Mouse (Mus musculus): ENCODE measurements around the gene Sez6. TPM values are rescaled to one million over a fixed set of nuclear protein-coding genes. Genes with fewer than 3 reads are reported as not detected.

Sez6 gene
- total RNA-seq, 2 experiments from 2014 or later, result 127 to 157 TPM

DNA sequence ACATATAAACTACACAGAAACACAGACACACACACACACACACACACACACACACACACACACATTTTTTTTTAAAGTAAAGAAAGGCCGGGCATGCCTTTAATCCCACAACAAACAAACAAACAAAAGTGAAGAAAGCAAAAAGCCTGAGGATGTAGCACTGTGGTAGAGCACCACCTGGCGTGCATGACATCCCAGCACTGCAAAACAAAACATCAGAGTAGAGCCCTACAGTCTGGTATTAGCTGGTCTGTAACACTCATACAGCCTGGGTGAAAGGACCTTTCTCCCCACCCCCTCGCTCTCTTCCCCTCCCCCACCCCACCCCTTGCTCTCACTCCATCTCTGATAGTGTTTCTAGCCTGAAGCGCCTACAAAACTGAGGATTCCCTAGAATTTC, 45.3 kb downstream of the Sez6 start:
- TF ChIP-seq CTCF (IDR thresholded peaks at IDR 0.05), result no peak; the same call in 1 of the 2 replicates
- intact Hi-C loops (cut with DNase I), result no loop called here

DNA sequence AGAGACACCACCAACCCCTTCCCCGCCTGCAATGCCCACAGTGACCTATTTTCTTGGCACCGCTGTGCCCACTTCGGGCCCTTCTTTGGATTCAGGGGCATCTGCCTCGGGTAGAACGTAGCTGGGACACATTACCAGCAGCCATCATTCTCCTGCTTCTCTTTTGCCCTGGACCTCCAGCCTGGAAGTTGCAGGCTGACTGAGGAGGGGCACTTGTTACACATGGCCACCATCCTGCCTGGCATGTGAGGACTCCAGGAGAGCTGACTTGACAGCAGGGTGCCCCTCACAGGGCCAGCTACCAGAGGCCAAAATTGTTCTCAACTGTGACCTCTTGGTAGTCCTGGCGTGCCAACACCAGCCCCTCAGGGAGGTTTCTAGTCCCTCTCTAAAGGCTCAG, 47.6 kb downstream of the Sez6 start:
- H3K4me3 ChIP-seq, result no peak overlapping the region
- TF ChIP-seq CTCF (IDR thresholded peaks at IDR 0.05), result no peak
- H3K27ac ChIP-seq, result no peak overlapping the region
- peak in 1 of 2 experiments; percentile 7 for DNase-seq (ENCODE audit: extremely low spot score in 1 of 2, low spot score in 2 of 2)
- intact Hi-C loops (cut with DNase I), result no loop called here

More for the DNA sequence above, 45.3 kb downstream of the Sez6 start:
- Histone ChIP-seq H3K4me3 (no peak overlapping the region), H3K27ac (no peak overlapping the region)
- no peak for DNase-seq (ENCODE audit: extremely low spot score in 1 of 2, low spot score in 2 of 2)

DNA sequence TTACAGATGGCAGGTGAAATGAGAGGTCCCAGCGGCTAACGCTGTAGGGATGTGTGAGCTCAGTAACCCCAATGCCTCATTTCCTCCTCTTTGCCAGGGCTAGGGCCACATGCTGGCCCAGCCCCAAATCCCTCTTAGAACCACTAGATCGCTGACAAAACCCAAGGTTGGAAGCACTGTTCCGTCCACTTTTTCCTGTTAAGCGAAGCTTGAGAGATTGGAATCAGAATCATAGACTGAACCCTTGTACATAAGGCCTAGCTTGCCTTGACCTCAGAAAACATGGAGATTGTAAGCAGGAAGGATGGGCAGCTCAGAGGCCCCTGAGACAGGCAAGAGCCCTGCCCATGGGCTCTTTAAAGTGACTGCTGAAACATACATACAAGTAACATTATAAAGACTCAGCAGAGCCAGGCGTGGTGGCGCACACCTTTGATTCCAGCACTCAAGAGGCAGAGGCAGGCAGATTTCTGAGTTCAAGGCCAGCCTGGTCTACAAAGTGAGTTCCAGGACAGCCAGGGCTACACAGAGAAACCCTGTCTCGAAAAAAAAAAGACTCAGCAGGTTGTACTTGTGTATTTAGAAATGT, 48.7 kb downstream of the Sez6 start:
- intact Hi-C loops (cut with DNase I), result no loop called here
- H3K4me3 ChIP-seq, result no peak overlapping the region
- no peak overlapping the region for H3K27ac ChIP-seq
- DNase-seq (ENCODE audit: extremely low spot score in 1 of 2, low spot score in 2 of 2), result peak in 1 of 2 experiments; percentile 9
- TF ChIP-seq CTCF (IDR thresholded peaks at IDR 0.05), result no peak

DNA sequence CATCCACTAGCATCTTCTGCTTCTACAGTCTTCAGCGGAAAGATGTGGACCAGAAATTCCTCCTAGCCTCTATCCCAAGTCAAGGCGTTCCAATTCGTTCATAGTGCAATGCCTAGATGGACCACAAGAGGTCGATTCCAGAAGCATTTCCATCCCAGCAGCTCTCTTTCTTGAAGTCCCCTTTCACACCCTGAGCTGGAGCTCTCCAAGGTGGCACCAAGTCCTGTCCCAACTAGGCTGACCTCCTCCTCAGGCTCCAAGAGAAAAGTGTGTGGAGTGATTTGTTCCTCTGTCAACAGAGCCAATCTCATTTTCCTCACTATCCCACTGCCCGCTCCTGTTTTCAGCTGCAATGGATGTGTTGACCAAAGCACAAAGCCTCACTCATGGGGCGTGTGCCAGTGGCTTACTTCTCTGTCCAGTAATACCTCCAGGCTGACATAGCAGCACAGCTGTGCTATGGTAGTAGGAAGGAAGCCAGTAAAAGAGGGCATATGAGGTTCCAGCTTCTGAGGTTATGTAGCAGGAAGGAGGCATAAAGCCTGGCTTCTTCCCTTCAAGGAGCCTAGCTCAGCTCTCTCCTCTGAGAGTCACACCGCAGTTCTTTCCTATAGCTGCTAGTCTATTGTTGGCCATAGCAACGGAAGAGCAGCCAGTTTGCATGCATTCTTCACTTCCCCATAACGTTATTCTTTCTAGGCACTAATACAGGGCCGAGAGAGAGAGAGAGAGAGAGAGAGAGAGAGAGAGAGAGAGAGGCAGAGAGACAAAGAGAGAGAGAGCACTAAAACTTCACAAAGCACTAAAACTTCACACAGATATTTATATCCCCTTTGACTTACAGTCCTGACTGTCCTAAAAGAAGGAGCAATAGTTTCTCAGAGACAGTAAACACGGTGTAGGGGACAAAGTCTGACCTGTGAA, 49.9 kb downstream of the Sez6 start:
- intact Hi-C loops (cut with DNase I), result loop anchor here (10.0 kb wide), 1 partner anchor 486 kb away; the partner anchor contains the start of gene Git1
- peak overlapping the region; percentile 78 for H3K27ac ChIP-seq
- H3K4me3 ChIP-seq, result no peak overlapping the region; the same call in 1 of the 2 replicates
- TF ChIP-seq CTCF (IDR thresholded peaks at IDR 0.05), result peak; percentile 73
- peak in 1 of 2 experiments; percentile 48 for DNase-seq (ENCODE audit: extremely low spot score in 1 of 2, low spot score in 2 of 2)

DNA sequence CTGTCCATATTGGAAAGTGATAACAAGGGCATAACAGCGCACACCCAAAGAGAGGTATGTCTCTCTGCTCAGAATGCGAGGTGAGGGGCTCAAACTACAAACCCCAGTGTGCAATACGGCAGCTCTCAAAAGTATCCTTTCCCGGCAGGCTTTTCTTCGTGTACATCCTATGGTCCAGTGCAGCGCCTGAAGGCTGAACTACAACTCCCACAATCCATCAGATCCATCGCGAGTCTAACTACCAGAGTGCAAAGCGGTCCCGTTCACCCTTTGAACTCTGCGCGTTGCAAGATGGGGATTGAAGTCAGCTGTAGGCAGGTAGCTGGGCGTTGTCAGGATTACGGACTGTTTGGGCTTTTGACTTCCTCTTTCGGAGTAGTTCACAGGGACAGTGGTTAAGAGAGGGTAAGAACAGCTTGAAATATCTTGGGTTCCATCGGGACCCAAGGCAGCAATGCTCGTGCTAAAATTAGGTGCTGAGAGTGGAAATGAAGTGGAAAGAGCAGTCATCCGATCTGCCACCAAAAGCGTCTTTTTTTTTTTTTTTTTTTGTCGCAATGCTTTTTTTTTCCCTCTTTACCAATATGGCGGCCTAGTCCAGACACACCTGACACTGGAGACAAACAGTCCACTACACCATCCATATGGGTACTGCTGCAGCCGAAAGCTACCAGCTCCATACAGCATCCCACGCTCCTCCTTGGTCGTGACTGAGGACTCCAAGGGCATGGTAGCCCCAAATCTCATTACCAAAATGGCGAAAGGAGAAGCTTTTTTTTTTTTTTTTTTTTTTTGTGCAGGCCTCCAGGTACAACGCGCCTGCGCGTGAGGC, 51.2 kb downstream of the Sez6 start:
- DNase-seq (ENCODE audit: extremely low spot score in 1 of 2, low spot score in 2 of 2), result peak; percentile 90 to 94
- TF ChIP-seq CTCF (IDR thresholded peaks at IDR 0.05), result no peak
- H3K4me3 ChIP-seq, result peak overlapping the region; percentile 54
- intact Hi-C loops (cut with DNase I), result loop anchor here (1.0 to 10.0 kb wide), 2 partner anchors 201 to 487 kb away; partner anchors contain the start of genes Git1 and Rpl23a
- peak overlapping the region; percentile 100 for H3K27ac ChIP-seq

DNA sequence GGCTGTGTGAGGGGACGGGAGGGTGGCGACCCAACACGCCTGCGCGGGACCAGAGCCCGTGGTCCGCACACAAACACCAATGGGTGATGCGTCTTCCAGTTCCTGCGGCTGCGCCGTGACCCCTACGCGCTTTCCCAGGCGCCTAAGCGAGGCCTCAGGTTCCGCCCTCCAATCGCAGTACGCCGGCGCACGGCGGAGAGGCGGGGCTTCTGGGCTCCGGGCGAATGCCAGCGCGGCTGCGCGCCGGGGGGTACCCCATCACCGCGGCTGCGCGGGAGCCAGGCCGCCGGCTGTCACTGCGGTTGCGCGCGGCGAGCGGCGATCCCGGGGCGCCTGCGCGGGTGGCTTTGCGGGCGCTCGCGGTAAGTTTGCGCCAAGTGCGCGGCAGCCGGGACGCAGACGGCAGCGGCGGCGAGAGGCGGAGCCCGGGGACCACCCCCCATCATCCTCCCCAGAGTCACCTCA, 51.9 kb downstream of the Sez6 start, which contains the start of gene Phf12:
Phf12 (plus strand) TSS at position 314 of the 465 bp plus-strand sequence.
- Histone ChIP-seq H3K27ac (peak within 1 kb of the TSS; percentile 100), H3K4me3 (peak within 1 kb of the TSS; percentile 83)
- DNase-seq (ENCODE audit: extremely low spot score in 1 of 2, low spot score in 2 of 2), result peak; percentile 100
- intact Hi-C loops (cut with DNase I), result loop anchor here (1.0 to 10.0 kb wide), 2 partner anchors 201 to 488 kb away; partner anchors contain the start of genes Git1 and Rpl23a
- TF ChIP-seq CTCF (IDR thresholded peaks at IDR 0.05), result no peak

DNA sequence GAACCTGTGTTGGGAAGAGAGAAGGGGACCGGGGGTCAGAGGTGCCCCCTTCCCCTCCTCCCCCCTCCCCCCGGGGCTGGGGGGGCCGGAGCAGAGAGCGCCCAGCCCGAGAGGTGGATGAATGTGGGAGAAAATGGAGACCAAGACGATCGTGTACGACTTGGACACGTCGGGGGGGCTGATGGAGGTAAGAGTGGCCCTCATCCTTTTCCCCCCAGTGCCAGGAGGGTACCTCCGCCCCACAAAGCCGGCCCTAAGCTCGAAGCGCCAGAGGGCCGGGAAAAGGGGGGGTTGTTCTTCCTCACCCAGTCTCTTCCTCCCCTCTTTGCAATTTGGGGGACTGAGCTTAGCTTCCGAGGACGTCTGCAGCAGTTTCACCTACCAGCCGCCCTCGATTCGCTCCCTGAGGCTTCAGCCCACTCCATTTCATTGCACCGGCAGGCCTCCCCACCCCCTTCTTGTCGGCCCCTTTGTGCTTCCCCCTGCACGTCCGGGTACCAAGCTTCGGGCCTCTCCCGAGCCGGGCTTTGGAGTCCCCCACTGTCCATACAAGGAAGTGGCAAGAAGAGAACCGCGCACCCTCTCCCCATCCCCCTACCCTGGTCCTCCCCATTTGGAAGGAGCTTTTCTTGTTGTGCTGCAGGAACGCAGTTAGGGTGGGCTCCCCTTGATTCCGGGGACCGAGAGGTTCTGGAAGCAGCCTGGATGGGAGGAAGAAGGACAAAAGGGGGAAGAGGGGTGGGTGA, 52.8 kb downstream of the Sez6 start:
- no peak for TF ChIP-seq CTCF (IDR thresholded peaks at IDR 0.05)
- H3K27ac ChIP-seq, result peak overlapping the region; percentile 91
- peak overlapping the region; percentile 83 for H3K4me3 ChIP-seq
- intact Hi-C loops (cut with DNase I), result loop anchor here (10.0 kb wide), 1 partner anchor 489 kb away; the partner anchor contains the start of gene Git1
- peak; percentile 52 to 53 for DNase-seq (ENCODE audit: extremely low spot score in 1 of 2, low spot score in 2 of 2)

DNA sequence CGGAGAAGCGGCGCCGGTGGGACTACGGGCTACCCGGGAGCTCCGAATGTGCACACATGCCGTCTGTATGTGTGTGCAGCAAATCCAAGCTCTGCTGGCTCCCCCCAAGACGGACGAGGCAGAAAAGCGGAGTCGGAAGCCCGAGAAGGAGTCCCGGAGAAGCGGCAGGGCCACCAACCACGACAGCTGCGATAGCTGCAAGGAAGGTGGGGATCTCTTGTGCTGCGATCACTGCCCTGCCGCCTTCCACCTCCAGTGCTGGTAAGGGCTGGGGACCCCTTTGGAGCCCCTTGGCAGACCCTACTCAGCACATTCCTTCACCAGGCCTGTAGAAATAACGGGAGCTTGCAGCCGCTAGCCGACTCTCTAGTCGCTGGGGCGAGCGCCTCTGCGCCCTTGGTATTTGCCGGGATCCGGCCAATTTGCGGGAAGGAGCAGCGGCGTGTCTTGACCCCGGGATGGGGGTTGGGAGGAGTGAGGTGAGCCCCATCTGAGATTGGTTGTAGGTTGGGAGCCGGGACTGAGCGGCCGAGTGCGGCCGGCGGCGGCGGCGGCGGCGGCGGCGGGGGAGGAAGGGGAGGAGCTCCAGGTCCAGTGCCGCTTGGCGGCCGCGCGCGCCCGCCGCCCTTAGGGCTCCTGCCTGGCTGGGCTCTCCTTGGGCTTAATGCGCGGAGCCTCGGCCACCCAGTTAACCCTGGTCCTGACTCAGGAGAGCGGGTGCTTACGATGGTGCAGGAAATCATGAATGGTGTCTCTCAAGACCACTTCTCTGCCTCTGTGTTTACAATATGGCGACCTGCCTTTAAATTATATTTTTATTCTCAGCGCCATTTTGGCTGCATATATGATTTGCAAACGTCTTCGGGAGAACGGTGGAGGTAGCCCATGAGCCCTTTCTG, 53.6 kb downstream of the Sez6 start:
- Histone ChIP-seq H3K4me3 (peak overlapping the region; percentile 83), H3K27ac (peak overlapping the region; percentile 91)
- TF ChIP-seq CTCF (IDR thresholded peaks at IDR 0.05), result no peak; the same call in 1 of the 2 replicates
- DNase-seq (ENCODE audit: extremely low spot score in 1 of 2, low spot score in 2 of 2), result peak; percentile 64 to 66
- intact Hi-C loops (cut with DNase I), result loop anchor here (10.0 kb wide), 1 partner anchor 489 kb away; the partner anchor contains the start of gene Git1

DNA sequence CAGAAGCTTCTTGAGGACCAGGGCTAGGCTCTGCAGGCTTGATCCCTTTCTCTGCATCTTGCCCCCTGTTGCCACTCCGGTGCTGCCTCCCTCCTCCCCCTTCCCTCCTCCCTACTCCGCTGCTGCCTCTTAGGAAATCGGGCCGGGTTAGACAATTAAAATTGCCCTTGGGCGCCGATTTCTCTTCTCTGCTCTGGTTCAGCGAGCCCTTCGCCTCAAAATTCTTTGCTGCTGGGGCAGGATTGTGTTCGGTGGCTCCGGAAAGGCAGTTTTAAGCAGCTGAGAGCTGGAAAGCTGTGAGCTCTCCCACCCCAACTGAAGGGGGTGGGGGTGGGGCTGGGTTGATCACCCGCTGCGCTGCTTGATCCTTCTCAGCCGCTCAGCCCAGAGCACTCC, 54.2 kb downstream of the Sez6 start:
- peak overlapping the region; percentile 91 for H3K27ac ChIP-seq
- TF ChIP-seq CTCF (IDR thresholded peaks at IDR 0.05), result no peak
- DNase-seq (ENCODE audit: extremely low spot score in 1 of 2, low spot score in 2 of 2), result peak; percentile 32 to 55
- H3K4me3 ChIP-seq, result peak overlapping the region; percentile 83
- intact Hi-C loops (cut with DNase I), result loop anchor here (5.0 to 10.0 kb wide), 2 partner anchors 47 to 490 kb away; partner anchors contain the start of genes Dhrs13 and Git1
